Mouse (Mus musculus) heart, postnatal 25 days (tissue): Measurements from ENCODE around the gene Optc. TPM values are rescaled to one million over a fixed set of nuclear protein-coding genes. Genes with fewer than 3 reads are reported as not detected.
A peak's percentile ranks its signal among the peaks of the same experiment; 100 is the strongest.

Experiments
- DNase-seq: peaks from one replicate; pipeline ENCODE4 v3.0.0; 2022; ENCODE audit warnings: low spot score
- intact Hi-C: fragments of 180-260 bp; cut with DNase I; formaldehyde crosslinking; loops from one replicate; pipeline ENCODE4 v1.15.1; 2025
- total RNA-seq, 2 experiments: library from RNA; stranded (reverse); gene quantifications; 2 replicates each; pipeline ENCODE4 v1.2.3; 2021

Optc gene
- total RNA-seq, 2 experiments from 2014 or later = 0.36 to 0.42 TPM

- intact Hi-C loops = no loop called here
- DNase-seq = no peak
These were observed 52.4 kb downstream of the Optc start for GRCm38 (mm10) chr1:133855274-133856017.

DNA sequence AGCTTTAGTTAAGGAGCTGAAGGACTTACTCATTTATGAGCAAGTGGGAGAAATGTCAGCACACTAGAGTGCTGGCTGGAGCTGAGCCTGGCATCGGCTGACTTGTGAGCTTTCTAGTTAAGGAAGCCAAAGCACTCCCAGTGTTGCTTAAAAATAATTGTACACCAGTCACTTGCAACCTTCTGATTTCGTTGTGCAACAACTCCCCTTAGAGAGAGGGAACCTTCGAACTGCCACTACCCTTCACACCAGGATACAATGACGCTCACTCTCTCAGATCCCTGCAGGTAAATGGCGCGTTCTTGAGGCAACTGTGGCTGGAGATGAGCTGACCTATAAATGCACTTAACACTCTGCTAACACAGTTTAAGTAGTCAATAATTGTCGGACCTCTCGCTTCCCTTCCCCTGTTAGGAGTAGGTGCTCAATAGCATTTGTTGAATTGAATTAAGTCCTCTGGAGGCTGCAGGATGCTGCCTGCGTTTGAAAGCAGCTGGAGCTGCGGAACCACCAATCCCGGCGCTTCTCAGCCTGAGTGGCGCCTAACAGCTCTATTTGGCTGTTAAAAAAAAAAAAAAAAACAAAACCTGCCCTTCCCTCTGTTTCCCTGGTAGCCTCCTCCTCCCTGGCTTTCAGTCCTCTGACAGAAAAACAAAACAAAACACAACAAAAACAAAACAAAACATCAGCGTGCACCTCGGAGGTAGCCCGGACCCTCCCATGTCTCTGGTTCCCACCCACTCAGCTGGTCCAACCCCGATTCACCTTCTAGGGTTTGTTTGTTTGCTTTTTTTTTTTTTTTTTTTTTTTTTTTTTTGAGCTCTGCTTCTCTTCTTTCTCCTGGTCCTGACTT, 53.2 kb downstream of the Optc start:
- intact Hi-C loops = loop anchor here (5.0 kb wide), 1 partner anchor 38 kb away; no protein-coding TSS in a partner anchor
- peak; percentile 29 for DNase-seq

Other genes starting within 250 kb of the Optc start
- gene Zbed6, start 247.1 kb downstream of the Optc start, total RNA-seq = 1 to 10 TPM; 5.7 to 8.3 TPM
- 10 to 100 TPM; 15.7 to 15.9 TPM for gene Gm38394, start 246.7 kb downstream of the Optc start, total RNA-seq
- under 1 TPM in 1 of 2 experiments, not detected in 1; 0.36 TPM for gene Lax1, start 217.9 kb downstream of the Optc start, total RNA-seq
- 10 to 100 TPM; 20.5 to 24.0 TPM for gene Atp2b4, start 107.0 kb downstream of the Optc start, total RNA-seq
- 10 to 100 TPM; 30.4 to 36.3 TPM for gene Prelp, start 13.4 kb upstream of the Optc start, total RNA-seq
- 10 to 100 TPM; 11.6 to 12.1 TPM for gene Fmod, start 129.3 kb upstream of the Optc start, total RNA-seq
- 10 to 100 TPM; 25.7 to 29.2 TPM for gene Btg2, start 171.1 kb upstream of the Optc start, total RNA-seq
- not detected for gene Chit1, start 203.2 kb upstream of the Optc start, total RNA-seq